Mouse (Mus musculus) layer of hippocampus, adult 8-10 months (tissue): ENCODE results near the gene Agbl1. TPM values are rescaled to one million over a fixed set of nuclear protein-coding genes. Genes with fewer than 3 reads are reported as not detected.
A peak's percentile ranks its signal among the peaks of the same experiment; 100 is the strongest.

Experiments used
- DNase-seq, 2 experiments: peaks; one replicate each; pipeline ENCODE4 v3.0.0; 2022; ENCODE audit warnings: low spot score in 2 of 2
- total RNA-seq, 4 experiments: library from RNA; stranded (reverse); gene quantifications; 2 replicates each; pipeline ENCODE4 v1.2.4; 2022

Agbl1 gene
- total RNA-seq, 4 experiments from 2014 or later = 0.25 to 0.52 (median 0.42) TPM

DNA sequence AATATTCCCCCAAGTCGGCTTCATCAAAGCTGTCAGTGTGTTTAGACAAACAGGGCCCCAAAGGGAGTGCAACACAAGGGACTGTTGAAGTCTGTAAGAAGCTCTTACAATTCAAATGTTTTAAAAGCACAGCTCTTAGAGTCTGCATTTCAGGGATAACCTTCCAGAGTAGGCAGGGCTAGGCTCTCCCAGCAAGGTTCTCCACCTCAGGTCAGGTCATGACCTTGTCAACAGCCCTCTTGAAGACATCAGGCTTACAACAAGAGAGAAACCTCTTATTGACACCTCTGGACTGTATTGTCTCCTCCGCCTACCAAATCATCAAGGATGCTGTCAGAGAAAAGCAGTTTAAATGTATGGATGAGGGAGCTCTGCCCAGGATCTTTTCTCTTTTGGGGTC lies 692.0 kb downstream of the Agbl1 start:
- no peak for DNase-seq

DNA sequence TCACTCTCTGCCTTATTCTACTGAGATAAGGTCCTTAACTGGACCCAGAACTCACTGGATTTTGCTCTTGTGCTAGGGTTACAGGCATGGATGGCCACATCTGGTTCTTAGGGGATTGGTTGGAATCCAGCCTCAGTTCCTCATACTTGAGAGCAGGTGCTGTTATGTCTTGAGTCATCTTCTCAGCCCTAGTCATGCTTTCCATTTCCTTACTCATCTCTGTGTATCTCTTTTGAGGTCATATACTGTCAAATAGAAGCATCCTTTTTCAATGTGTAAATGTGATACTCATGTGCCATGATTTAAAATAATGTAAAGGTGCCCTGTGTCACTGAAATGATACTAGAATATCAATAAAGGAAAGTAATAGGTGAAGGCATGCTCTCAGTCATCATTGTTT lies 705.5 kb downstream of the Agbl1 start:
- no peak for DNase-seq

DNA sequence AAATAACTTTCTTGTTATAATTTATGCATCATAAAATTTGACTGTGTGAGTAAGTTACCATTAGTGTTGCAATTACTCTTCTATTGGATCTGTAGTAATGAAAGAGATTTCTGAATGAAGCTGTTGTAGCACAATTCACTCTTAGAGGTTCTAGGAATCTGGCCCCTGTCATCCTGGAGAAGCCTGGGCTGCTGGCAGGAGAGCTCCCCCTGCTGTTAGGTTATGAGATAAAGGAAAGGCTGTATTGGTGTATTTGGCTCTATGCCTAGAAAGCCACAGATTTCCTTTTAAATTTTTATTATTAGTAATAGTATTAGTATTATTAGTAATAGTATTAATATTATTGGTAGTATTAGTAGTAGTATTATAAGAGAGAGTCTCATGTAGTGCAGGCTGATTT lies 711.8 kb downstream of the Agbl1 start:
- DNase-seq = peak in 1 of 2 experiments; percentile 4

DNA sequence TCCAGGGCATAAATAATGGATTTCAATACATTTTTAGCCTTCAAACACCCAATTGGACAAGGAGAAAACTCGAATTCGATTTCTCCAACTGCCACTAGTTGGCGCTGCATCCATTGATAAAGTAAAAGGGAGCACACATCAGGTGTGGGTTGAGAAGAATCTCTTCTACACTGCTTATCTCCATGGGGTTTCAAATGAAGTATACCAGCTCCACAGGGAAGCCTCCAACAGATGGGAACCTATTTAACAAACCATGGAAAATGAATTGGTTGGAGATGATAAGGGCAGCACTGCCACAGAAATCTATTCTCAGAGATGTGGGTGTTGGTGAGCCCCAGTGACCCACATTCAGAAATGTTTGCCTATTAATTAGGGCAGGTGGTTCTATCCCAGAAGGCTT lies 741.6 kb downstream of the Agbl1 start:
- DNase-seq = peak in 1 of 2 experiments; percentile 3

DNA sequence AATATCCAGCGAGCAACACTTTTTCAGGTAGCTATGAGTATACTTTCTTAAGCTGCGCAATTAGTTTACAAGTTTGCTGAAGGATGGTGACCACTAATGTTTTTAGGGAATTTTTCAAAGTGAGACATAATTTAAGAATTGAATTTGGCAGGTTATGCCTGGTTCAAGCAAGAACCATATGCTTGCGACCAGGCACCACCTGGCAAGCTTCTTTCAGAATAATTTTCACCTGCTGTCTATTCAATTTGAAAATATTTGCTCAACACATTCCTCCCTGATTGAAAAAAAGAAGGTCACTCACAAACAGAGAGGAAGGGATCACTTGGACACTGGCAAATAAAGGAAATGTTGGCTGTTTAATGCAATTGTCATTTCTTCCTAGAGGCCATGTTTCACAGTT lies 779.9 kb downstream of the Agbl1 start:
- no peak for DNase-seq

DNA sequence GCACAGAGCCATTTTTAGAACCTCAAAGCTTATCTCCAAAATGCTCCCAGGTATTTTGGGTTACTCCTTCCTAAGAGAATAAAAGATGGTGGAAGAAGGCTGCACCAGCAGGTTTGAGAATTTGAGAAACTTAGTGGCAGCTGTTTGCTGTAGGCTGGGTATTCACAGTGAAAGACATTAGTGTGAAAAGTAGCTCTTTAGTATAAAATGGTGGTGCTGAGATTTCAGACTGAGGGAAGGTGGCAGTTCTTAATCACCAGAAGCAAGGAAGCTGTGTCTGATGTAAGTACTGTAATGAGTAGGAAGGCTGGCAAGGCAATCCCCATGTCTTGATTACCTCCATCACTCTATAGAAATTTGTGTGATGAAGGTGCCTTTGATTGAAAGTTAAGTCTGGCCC lies 799.3 kb downstream of the Agbl1 start:
- no peak for DNase-seq

DNA sequence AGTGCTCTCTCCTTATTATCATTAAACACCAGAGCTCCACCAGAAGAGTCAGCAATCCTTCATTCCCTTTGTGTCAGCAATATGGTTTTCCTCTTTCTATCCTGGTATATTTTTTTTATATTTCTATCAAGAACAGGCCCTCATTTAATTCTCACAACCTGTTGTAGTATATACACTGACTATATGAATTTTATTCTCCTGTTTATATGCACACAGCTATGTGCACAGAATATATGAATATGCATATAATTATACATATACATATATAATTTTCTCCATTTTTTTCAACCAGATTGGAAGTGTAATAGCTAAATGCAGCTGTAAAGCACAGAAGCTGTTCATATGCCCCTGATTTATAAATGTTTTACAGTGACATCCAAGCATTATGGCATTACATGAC lies 846.3 kb downstream of the Agbl1 start:
- DNase-seq = no peak

DNA sequence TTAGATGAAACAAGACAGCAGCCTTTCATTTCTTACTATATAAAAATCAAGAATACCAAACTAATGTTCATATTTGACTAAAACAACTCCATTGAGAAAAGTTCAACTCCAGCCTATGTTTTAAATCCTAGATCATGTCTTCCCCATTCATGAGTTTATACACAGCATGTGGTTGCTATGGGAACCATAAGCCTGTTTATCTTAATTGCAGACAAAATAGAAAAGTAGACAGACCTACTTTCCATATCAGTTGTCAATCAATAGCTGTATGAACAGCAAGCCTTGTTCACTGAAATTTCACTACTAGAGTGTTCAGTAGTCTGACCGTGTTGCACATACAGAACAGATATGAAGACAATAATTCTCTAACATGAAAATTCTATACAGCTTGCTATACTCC lies 857.6 kb downstream of the Agbl1 start:
- DNase-seq = no peak

DNA sequence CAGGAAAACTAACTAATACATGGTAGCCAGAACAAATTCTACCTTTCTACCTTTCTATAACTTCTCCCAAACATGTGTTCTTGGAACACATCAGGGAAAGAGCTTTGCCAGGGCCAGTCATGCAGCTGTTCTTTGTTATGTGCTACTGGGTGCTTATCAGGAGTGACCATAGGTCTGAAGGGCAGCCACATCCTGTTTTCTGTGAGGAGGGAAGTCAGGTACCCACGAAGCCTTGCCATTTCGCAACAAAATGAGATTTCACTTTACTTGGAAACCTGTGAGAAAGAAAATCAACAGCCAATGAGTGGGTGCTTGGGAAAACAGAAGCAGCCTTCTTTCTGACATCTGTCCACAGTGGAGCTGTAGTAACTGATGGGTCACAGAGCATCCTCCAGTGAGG lies 865.5 kb downstream of the Agbl1 start:
- DNase-seq = no peak

DNA sequence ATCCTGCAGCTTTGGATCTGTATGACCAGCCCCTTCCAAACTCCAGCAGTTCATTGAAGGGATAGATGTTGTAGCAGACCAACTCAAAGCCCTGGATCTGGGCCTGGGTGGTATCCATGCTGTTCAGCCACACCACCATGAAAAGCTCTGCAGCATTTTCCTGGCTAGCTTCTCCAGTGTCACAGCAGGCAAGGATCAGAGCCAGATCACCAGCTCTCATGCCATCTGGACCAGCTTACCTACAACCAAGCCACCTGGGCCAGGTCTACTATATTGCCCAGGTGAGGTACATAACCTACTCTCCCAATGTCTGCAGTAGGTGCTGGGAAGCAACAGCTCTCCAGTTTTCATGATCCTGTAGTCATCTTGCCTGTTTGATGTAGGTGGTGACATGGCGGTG lies 884.3 kb downstream of the Agbl1 start:
- no peak for DNase-seq

DNA sequence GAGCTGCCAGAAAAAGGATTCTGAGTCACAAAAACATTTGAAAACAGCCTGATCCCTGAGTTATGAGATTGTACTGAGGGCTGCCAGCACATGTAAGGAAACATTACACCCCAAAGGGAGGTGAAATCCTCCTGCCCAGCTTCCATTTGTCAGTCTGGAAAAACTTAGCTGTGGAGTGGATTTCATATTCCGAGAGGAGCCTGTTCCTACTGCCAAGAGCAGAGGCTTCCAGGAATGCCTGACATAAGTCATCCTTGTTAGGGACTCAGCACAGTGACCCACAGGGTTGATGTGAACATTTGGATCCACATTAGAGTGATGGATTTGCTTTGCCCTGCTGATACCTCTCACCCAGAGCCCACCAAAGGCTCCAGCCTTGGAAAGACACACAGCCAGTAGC lies 899.4 kb downstream of the Agbl1 start:
- peak in 1 of 2 experiments; percentile 14 for DNase-seq

DNA sequence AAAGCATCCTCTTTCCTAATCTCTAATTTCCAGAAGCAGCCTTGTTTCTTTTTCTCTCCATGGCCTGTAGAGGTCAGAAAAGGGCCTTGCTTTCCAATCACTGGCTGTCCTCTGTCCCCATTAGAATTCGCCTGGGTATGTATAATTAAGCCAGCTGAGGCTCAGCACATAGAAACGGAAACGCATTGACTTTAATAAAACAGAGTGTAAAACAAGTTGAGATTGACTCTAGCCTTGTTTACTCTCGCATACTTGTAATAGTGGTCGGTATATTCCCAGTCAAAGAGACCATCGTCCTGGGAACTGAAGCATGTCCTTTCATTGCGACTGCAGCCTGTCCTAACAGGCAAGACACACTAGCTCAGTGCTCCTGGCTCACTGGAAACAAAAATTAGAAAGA lies 902.3 kb downstream of the Agbl1 start:
- DNase-seq = peak in 1 of 2 experiments; percentile 19

DNA sequence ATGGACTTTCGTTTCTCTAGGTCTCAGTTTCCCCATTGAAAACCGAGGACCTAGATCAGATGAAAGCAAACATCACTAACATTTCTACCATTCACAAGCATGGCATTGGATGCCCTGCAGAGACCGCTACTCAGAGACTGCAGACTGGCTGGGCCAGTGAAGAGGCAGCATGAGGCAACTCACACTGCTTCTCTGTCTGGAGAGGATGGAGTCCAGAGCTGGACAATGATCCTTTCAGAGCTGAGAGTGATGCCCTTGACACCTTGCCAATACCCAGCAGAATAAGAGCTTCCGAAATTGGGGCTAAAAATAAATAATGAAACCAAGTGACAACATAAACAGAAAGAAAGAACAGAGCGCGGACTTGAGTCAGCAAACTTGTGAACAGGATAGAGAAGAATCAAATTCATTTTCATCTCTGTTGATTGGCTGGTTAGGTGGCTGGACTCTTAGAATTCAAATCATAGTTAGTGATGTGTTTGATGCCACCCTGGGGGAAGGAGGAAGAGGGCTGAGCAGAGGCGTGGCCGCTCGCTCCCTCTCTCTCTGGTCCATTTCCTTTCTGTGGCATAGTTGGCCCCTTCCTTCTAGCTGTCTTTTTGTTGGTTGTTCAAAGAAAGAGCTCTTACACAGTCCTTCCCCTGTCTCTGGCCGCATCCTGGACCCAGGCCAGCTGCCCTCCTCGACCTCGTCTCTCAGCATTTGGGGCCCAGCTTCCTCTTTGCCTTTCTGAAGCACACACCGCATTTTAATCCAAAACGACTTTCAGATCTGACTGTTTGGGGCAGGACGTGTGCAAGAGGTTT lies 903.1 kb downstream of the Agbl1 start:
- peak; percentile 36 to 48 for DNase-seq

DNA sequence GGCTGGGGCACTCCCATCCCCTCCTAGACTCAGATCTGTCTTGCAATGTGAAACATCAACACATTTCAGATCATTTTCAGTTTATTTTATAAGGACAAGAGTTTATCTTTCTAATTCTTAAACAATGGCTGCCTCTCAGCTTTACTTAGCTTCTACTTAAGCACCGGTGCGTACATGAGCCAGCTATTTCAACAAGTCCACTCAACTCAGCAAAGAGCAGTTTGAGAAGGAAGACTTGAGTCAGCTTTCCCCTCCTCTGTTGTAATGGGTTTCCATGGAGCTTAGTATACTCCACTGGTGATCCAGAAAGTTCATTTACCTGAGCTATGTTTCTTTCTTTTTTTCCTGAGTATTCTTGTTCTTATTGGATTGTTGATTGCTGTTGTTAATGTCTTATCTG lies 905.2 kb downstream of the Agbl1 start:
- DNase-seq = no peak

DNA sequence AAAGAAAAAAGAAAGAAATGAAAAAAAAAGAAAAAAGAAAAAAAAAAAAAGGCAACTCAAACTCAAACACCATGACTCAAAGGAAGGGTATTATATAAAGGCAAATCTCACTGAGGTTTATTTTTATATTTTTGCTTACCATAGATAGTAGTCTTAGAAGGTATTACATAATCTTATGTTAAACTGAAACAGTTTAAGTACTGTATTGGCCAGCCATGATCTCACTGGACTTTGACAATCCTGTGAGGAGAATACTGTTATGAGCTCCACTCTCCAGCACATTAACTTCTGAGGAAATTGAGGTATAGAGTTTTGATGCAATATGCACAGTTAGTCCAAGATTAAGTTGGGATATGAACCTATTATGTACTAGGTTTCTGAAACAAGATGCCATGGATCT lies 909.0 kb downstream of the Agbl1 start:
- DNase-seq = no peak

DNA sequence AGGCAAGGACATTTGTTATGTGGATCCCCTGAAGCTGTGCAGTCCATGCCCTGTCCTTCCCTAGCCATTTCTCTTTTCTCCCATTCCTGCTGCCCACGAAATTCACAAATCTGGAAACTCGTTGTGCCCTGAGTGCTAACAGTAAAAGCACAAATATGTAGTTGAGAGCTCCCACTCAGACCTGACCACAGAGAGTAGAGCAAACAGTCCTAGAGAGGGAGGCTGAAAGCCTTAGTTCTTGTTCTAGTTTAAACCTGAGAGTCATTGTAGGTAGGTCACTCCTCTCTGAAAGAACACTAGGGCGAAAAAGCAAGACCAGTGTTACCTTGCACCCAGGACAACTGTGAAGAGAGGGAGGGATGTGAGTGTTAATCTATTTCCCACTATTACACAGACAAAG lies 917.8 kb downstream of the Agbl1 start:
- no peak for DNase-seq

DNA sequence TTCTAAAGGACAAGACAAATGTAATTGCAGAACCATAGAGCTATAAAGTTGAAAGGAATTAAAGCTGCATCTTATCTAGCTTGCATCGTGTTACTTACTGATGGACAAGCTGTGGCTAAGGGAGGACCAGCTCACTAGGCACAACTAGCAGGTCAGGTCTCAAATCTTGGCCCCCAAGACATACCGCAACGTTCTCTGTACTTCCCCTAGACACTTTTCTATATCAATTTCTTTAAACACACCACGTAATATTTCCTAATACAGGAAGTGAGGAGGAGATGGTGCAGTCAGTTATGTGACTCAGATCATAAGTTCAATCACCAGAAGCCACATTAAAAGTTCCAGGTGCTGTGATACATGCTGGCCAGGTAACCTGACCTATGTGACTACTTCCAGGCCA lies 919.1 kb downstream of the Agbl1 start:
- no peak for DNase-seq

DNA sequence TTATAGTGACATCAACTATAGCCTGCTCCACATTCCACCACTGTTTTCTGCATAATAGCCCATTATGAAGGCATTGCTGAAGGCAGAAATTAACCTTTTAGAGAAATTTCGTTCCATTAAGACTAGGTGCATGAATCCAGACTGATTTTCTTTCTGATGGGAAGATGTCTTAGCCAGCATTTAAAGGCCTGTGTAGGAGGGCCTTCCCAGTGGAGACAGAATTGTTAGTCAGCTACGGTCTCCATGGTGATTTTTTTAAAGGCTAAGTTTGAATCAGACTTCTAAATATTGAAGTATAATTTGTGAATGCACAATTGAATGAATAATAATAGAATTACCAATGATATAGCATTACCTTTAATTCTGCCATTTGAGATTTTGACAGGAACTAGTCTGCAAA lies 920.2 kb downstream of the Agbl1 start:
- no peak for DNase-seq

DNA sequence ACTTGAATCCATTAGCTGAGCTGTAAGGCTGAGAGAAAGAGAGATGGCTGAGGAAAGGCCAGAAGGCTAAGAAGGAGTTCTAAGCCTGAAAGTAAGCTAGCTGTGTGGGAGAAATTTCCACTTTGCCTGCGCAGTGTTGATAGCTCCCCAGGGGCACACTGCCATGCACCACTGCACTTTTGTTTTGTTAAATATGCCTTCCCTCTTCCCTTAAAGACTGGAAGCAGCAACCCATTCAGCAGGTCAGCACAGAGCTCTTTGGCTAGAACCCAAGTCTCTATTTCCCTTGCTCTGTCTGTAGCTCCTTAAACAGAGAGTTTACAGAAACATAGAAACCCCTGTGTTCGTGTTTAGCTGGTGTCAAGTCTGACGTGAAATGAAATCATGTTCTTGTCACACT lies 922.7 kb downstream of the Agbl1 start:
- no peak for DNase-seq

DNA sequence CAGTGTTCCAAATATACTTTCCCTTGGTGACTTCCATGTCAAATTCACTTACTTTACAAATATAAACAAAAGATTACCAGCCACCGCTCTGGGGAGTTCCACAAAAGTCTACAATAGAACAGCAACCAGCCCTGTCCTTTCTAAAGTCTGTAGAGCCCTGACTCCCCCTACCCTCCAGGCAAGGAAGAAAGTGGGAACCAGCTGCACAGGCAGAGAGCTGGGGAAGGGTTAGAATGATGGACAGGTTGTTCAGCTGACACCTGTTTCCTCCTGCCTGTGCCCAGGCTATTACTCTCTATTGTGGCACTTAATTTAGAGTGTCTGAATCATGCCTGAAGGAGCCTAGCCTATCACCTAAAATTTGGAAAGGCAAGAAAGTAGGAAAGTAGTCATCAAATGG lies 923.2 kb downstream of the Agbl1 start:
- no peak for DNase-seq

DNA sequence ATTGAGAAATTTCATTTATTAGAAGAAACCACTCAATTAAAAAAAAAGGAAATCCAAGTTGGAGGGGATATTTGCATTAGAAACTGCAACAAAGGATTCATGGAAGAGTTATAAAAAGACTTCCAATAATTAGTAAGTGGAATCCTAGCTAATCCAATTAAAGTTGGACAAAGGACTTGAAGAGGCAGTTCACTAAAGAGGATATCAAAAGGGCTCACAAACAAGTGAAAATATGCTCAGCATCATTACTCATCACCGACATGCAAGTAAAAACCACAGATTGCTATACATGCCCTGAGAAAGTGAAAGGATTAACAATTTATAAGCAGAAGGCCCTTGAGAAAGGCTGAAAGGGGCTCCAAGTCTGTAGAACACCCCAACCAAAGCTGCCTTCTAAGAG lies 935.2 kb downstream of the Agbl1 start:
- no peak for DNase-seq
